Mouse (Mus musculus) stomach, adult 2 months (tissue): ENCODE results near the gene Cryzl1. TPM values are rescaled to one million over a fixed set of nuclear protein-coding genes. Genes with fewer than 3 reads are reported as not detected.

Experiments
- polyA plus RNA-seq: library from polyadenylated mRNA; depleted of rRNA; stranded (reverse); fragments of >200 nt; gene quantifications from 2 replicates; pipeline ENCODE4 v1.2.3, GENCODE M21; 2012; rRNA removed

Gene Cryzl1
- polyA plus RNA-seq = 4.4 and 5.9 TPM in 2 replicates

DNA sequence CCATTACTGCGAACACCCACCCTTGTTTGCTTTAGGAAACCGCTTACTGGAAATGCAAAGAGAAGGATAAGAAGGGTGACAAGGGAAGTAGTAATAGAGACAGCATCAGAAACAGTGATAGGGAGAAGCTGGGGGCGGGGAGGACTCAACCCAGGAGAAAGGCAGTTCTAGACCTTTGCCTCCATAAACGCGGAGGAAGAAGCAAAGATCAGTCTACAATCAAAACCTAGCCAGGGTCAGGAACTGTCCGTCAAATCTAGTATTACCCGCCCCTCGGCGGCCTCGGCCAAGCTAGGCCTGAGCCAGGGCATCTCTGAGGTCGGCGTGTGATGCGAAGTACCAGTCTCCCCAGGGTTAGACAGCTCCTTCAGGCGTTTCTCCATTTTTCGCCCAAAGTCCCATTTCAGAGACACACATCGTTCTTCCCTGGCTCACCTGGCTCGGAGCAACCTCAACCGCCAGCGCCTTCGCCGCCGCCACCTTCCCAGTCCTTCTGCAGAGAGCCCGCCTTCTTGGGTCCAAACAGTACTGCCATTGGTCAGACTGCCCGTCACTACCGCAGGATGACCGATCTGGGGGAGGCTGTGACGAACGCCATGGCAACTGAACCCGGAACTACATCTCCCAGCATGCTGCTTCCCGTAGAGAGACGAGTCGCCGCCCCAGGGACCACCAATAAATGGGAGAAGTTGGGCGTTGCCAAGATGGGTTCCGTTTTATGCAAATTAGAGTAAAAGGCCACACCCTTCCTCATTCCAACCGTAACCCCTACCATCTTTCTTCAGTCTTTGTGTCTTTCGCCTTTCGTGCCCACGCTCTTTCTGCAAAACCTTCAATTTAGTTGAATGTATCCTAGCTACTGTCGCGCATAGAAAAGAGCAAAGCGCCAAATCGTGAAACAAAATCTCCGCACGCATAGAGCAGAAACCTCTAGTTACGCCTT is at the start of gene Cryzl1:
Cryzl1 (minus strand) TSS at position 853 of the 943 bp plus-strand sequence.

DNA sequence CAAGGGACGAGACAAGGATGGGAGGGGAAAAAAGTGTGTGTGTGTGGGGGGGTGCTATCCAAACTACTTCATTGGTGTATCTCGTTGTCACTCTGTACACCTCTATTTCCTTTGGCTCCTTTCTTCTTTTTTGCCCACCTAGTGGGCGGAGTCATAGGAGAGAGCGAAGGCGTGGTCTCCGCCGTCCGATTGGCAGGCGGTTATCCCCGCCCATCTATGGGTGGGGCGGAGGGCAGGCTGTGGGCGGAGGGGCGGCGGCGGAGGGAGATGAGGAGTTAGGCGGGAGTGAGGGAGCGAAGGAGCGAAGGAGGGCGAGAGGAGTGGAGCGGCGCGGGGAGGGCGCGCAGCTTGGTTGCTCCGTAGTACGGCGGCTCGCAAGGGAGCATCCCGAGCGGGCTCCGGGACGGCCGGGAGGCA is 299 bp upstream of the Cryzl1 start, which contains the start of gene Itsn1:
Itsn1 (plus strand) TSS at position 216 of the 417 bp plus-strand sequence.

DNA sequence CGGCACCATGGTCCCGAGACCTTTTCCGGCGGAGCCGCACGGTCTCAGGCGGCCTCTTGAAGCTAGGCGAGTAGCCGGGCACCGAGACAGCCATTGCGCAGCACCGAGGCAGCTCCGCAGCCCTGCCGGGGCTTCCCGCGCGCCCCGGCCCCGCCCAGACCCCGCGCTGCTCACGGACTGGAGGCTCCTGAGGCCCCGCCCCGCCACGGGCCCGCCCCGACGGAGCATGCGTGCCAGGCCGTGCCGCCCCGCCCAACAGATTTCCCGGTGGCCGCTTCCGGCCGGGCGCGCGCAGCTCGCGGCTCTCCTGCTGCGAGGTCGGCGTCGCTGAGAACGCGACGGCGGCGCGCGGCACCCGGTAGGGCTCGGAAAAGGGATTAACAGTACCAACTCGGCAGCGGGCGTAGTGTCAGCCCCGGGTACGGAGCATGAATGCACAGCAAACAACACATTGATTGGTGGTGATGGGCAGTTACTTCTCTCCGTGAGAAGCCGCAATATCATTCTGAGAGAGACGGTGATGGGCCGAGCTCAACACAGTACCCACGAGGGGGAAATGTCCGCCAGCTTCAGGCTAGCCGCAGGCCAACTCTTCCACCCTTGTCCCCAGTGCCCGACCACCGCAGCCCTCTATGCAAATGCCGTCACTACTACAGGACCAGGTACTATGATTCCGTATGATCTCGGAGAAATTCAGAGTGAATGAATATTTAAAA is 40.0 kb downstream of the Cryzl1 start, which contains the start of gene Donson:
Donson (minus strand) TSS at position 152 of the 716 bp plus-strand sequence.

DNA sequence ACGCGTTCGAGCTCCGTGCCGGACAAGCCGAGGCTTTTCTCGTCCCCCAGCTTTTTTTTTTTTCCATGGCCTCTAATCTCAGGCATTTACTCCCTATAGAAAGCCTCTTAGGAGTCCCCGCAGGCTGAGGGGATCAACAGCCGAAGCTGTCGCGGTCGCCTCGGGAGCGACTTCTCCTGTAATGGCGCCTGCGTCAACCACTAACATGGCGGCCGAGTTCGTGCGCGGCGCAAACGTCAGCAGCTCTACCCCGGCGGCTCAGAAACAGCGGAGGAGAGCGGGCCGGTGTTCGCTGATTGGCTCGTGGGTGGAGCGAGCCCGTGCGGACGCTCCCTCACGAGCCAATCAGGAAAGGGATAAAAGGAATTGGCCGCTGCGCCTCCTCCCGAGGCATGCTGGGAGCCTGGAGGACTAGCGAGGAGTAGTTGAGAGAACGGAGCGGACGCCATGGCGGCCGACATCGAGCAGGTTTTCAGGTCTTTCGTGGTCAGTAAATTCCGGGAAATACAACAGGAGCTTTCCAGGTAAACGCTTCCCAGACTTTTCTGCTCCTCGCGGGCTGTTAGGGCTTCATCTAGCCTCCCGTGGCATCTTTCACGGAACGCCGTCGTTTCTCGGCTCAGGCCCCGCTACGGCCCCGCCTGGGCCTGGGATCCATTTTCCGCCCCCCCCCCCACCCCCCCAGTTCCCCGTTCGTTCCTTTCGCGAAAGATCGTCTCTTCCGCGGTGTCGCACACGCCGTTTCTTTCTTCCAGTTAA is 81.1 kb downstream of the Cryzl1 start, which contains the start of gene Son:
Son (plus strand) TSS at position 46 of the 759 bp plus-strand sequence.

DNA sequence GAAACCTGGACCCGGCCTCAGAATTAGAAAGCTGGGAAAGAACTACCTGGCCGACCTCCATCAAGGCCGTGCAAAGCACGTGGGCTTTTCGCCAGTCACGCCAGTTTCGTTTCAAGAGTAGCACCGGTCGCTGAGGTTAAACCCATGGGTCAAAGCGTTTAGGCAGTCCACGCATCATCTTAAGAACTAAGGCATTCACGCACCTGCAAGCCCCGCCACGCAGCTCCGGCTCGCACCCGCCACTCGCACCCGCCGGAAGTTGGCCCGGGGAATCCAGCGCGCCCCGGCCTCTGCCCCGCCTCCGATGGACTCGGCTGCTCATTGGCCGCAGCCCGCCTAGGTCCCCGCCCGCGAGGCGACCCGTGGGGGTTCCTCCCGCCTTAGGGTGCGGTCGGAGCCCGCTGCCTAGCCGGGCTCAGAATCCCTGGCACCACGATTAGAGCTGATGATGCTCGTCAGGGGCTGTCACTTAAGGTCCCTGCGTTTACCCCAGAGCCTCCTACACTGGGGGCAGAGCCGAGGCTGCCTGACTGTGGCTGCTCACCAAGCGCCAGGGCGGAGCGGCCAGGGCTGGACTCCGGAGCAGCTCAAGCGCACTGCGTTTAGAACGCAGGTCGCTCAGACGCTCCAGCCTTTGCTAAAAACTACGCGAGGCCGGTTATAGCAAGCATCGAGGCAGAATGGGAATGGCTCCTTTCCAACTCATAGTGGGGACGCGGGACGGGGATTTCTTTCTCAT is 81.9 kb downstream of the Cryzl1 start, which contains the start of gene Gart:
Gart (minus strand) TSS at position 272 of the 739 bp plus-strand sequence.

Other genes starting within 250 kb of the Cryzl1 start
- gene Ifnar1, start 243.7 kb downstream of the Cryzl1 start, polyA plus RNA-seq = 3.4 and 4.3 TPM in 2 replicates
- 16.2 and 54.5 TPM in 2 replicates for gene Ifngr2, start 181.9 kb downstream of the Cryzl1 start, polyA plus RNA-seq
- 16.5 and 17.5 TPM in 2 replicates for gene Tmem50b, start 131.2 kb downstream of the Cryzl1 start, polyA plus RNA-seq
- 0.09 and 0.14 TPM in 2 replicates for gene Dnajc28, start 109.9 kb downstream of the Cryzl1 start, polyA plus RNA-seq
- 5.9 and 10.8 TPM in 2 replicates for gene Gart, start 82.0 kb downstream of the Cryzl1 start, polyA plus RNA-seq
- 18.5 and 31.4 TPM in 2 replicates for gene Son, start 81.5 kb downstream of the Cryzl1 start, polyA plus RNA-seq
- gene Donson, start 40.2 kb downstream of the Cryzl1 start, polyA plus RNA-seq = 1.8 and 3.4 TPM in 2 replicates
- gene Itsn1, start 306 bp upstream of the Cryzl1 start, polyA plus RNA-seq = 13.4 and 17.4 TPM in 2 replicates